ENCODE assay signal across 8 mouse cellular contexts in genomic region chr10:81293334-81294030, GRCm38 (mm10). TPM values are rescaled to one million over a fixed set of nuclear protein-coding genes. Genes with fewer than 3 reads are reported as not detected.
DNase-seq lines count a peak whose midpoint lies in the region; ATAC-seq and TF ChIP-seq lines count a peak whose summit lies in the region.

No protein-coding gene starts in this region.

- H3K4me2 ChIP-seq in hindbrain, embryonic 11.5 days (replicated peaks; ENCODE audit: low read depth, low read length) = peak overlapping the region; percentile 89
- H3K4me2 ChIP-seq in midbrain, embryonic 12.5 days (replicated peaks) = peak overlapping the region; percentile 93

- H3K36me3 ChIP-seq in hindbrain, embryonic 11.5 days (ENCODE audit: control insufficient read depth, insufficient read depth, low read length) = no peaks in the 10 kb centered on the region
- H3K36me3 ChIP-seq in midbrain, embryonic 12.5 days = no peaks in the 10 kb centered on the region

- H3K27me3 ChIP-seq in hindbrain, embryonic 11.5 days (ENCODE audit: control insufficient read depth, insufficient read depth, low read length) = peaks cover 19% of the 10 kb centered on the region
- H3K27me3 ChIP-seq in midbrain, embryonic 12.5 days = peaks cover 28% of the 10 kb centered on the region

- DNase-seq in kidney, adult 11 months = peak; percentile 42
- DNase-seq in kidney, postnatal 4 days = no peak
- DNase-seq in hindbrain, embryonic 11.5 days (ENCODE audit: low spot score) = no peak
- DNase-seq in adrenal gland, postnatal 25 days = no peak
- no peak for DNase-seq in right cerebral cortex, postnatal 10 days (ENCODE audit: low spot score in 2 of 2)
- no peak for DNase-seq in adrenal gland, postnatal 36 days

- TF ChIP-seq CTCF in bone marrow macrophage, adult 2 months (IDR thresholded peaks at IDR 0.05; ENCODE audit: low read depth, low read length) = no peak

- peaks cover 45% of the 10 kb centered on the region for H3K4me1 ChIP-seq in bone marrow macrophage, adult 2 months (ENCODE audit: control insufficient read depth, insufficient read depth, low read length)
- peaks cover 7% of the 10 kb centered on the region; the same call in 1 of the 2 replicates for H3K4me1 ChIP-seq in hindbrain, embryonic 11.5 days (replicated peaks; ENCODE audit: control insufficient read depth, insufficient read depth, low read length)
- peaks cover 35% of the 10 kb centered on the region for H3K4me1 ChIP-seq in midbrain, embryonic 12.5 days

- WGBS in hindbrain, embryonic 11.5 days = 3% methylated on average over 25 of the region's 25 CpGs
- WGBS in midbrain, embryonic 12.5 days = 3% methylated on average over 25 of the region's 25 CpGs

- H3K27ac ChIP-seq in bone marrow macrophage, adult 2 months (ENCODE audit: insufficient read depth, low read depth, low read length) = peak overlapping the region; percentile 69
- peak overlapping the region; percentile 88 for H3K27ac ChIP-seq in hindbrain, embryonic 11.5 days (ENCODE audit: low read depth, low read length)
- H3K27ac ChIP-seq in midbrain, embryonic 12.5 days (replicated peaks) = peak overlapping the region; percentile 86

- ATAC-seq in hindbrain, embryonic 11.5 days (ENCODE audit: low FRiP score) = peak; percentile 9; the same call in 1 of the 2 replicates
- no peak; the same call in 1 of the 2 replicates for ATAC-seq in midbrain, embryonic 12.5 days (ENCODE audit: low FRiP score, low read depth)

- H3K4me3 ChIP-seq in bone marrow macrophage, adult 2 months (ENCODE audit: insufficient read depth, low read length) = peak overlapping the region; percentile 94
- H3K4me3 ChIP-seq in hindbrain, embryonic 11.5 days (ENCODE audit: low read depth, low read length) = peak overlapping the region; percentile 83
- H3K4me3 ChIP-seq in midbrain, embryonic 12.5 days = peak overlapping the region; percentile 88

- TF ChIP-seq POLR2A in bone marrow macrophage, adult 2 months (IDR thresholded peaks at IDR 0.05; ENCODE audit: borderline replicate concordance, low read depth, low read length) = no peak

- peak overlapping the region; percentile 87 for H3K9ac ChIP-seq in hindbrain, embryonic 11.5 days (ENCODE audit: low read depth, low read length)
- H3K9ac ChIP-seq in midbrain, embryonic 12.5 days (replicated peaks) = peak overlapping the region; percentile 89

- H3K9me3 ChIP-seq in hindbrain, embryonic 11.5 days (ENCODE audit: control insufficient read depth, low read length) = no peaks in the 10 kb centered on the region
- H3K9me3 ChIP-seq in midbrain, embryonic 12.5 days = no peaks in the 10 kb centered on the region

RNA-seq across cellular contexts. Expression of gene Pip5k1c, which starts 0.7 kb away (rescaled TPM):
- polyA plus RNA-seq in bone marrow macrophage, adult 2 months (2012; ENCODE audit: insufficient read depth, insufficient read length, missing spikeins) = 90.9 and 106 TPM in 2 replicates
- 46.3 and 47.0 TPM in 2 replicates for polyA plus RNA-seq in hindbrain, embryonic 11.5 days (2014; fragmentation: Nextera tagmentation; extraction: Ambion mirVana)
- 89.9 and 92.6 TPM in 2 replicates for polyA plus RNA-seq in midbrain, embryonic 12.5 days (2016; fragmentation: Nextera tagmentation; extraction: Ambion mirVana)
- 44.6 and 51.8 TPM in 2 replicates for total RNA-seq in adrenal gland, postnatal 25 days (2021)
- total RNA-seq in adrenal gland, postnatal 36 days (2021) = 10 to 100 TPM; 37.2 to 40.9 TPM

RNA-seq across cellular contexts. Expression of gene Tjp3, which starts 2.1 kb away (rescaled TPM):
- 9.2 and 9.8 TPM in 2 replicates for polyA plus RNA-seq in bone marrow macrophage, adult 2 months (2012; ENCODE audit: insufficient read depth, insufficient read length, missing spikeins)
- polyA plus RNA-seq in hindbrain, embryonic 11.5 days (2014; fragmentation: Nextera tagmentation; extraction: Ambion mirVana) = 3.8 and 3.9 TPM in 2 replicates
- polyA plus RNA-seq in midbrain, embryonic 12.5 days (2016; fragmentation: Nextera tagmentation; extraction: Ambion mirVana) = 6.6 and 7.5 TPM in 2 replicates
- total RNA-seq in adrenal gland, postnatal 25 days (2021) = 0.18 TPM in 1 of 2 replicates, not detected in the other
- under 1 TPM; 0.23 to 0.26 TPM for total RNA-seq in adrenal gland, postnatal 36 days (2021)

RNA-seq across cellular contexts. Expression of gene Apba3, which starts 26.7 kb away (rescaled TPM):
- 34.3 and 36.1 TPM in 2 replicates for polyA plus RNA-seq in bone marrow macrophage, adult 2 months (2012; ENCODE audit: insufficient read depth, insufficient read length, missing spikeins)
- polyA plus RNA-seq in hindbrain, embryonic 11.5 days (2014; fragmentation: Nextera tagmentation; extraction: Ambion mirVana) = 32.1 and 33.5 TPM in 2 replicates
- 34.8 and 36.1 TPM in 2 replicates for polyA plus RNA-seq in midbrain, embryonic 12.5 days (2016; fragmentation: Nextera tagmentation; extraction: Ambion mirVana)
- total RNA-seq in adrenal gland, postnatal 25 days (2021) = 70.4 and 110 TPM in 2 replicates
- total RNA-seq in adrenal gland, postnatal 36 days (2021) = 100 to 1,000 TPM in 1 of 2 experiments, 10 to 100 TPM in 1; 78.8 to 109 TPM

RNA-seq across cellular contexts. Expression of gene Mrpl54, which starts 26.7 kb away (rescaled TPM):
- 46.5 and 51.1 TPM in 2 replicates for polyA plus RNA-seq in bone marrow macrophage, adult 2 months (2012; ENCODE audit: insufficient read depth, insufficient read length, missing spikeins)
- polyA plus RNA-seq in hindbrain, embryonic 11.5 days (2014; fragmentation: Nextera tagmentation; extraction: Ambion mirVana) = 179 and 182 TPM in 2 replicates
- polyA plus RNA-seq in midbrain, embryonic 12.5 days (2016; fragmentation: Nextera tagmentation; extraction: Ambion mirVana) = 168 and 169 TPM in 2 replicates
- total RNA-seq in adrenal gland, postnatal 25 days (2021) = 116 and 128 TPM in 2 replicates
- 100 to 1,000 TPM; 121 to 141 TPM for total RNA-seq in adrenal gland, postnatal 36 days (2021)

RNA-seq across cellular contexts. Expression of gene Cactin, which starts 27.4 kb away (rescaled TPM):
- polyA plus RNA-seq in bone marrow macrophage, adult 2 months (2012; ENCODE audit: insufficient read depth, insufficient read length, missing spikeins) = 18.1 and 18.2 TPM in 2 replicates
- polyA plus RNA-seq in hindbrain, embryonic 11.5 days (2014; fragmentation: Nextera tagmentation; extraction: Ambion mirVana) = 26.0 and 28.9 TPM in 2 replicates
- polyA plus RNA-seq in midbrain, embryonic 12.5 days (2016; fragmentation: Nextera tagmentation; extraction: Ambion mirVana) = 58.8 and 60.5 TPM in 2 replicates
- 44.0 and 45.7 TPM in 2 replicates for total RNA-seq in adrenal gland, postnatal 25 days (2021)
- total RNA-seq in adrenal gland, postnatal 36 days (2021) = 10 to 100 TPM; 37.9 to 39.1 TPM
